Mouse (Mus musculus) 3T3-L1 (cell line): ENCODE data around the gene Llgl2.

ENCODE experiments used
- DNase-seq: peaks from one replicate; pipeline ENCODE4 v3.0.0-alpha.2; 2015; ENCODE audit warnings: low read depth, low spot score

Llgl2 gene

GRCm38 (mm10) chr11:115903384-115904230 is 79.8 kb downstream of the Llgl2 start:
- DNase-seq = no peak

- DNase-seq = no peak
These were observed 80.5 kb downstream of the Llgl2 start for GRCm38 (mm10) chr11:115904231-115904955.
